Mouse (Mus musculus): ENCODE data around the gene Slc43a2.

Gene Slc43a2

GRCm38 (mm10) chr11:75610021-75610420 lies 78.5 kb downstream of the Slc43a2 start:
- DNase-seq (ENCODE audit: low spot score), result no peak

- no peak for DNase-seq (ENCODE audit: low spot score)
These were observed 83.3 kb downstream of the Slc43a2 start for GRCm38 (mm10) chr11:75614769-75615168.

GRCm38 (mm10) chr11:75615556-75615955 lies 84.1 kb downstream of the Slc43a2 start:
- no peak for DNase-seq (ENCODE audit: low spot score)

- no peak for DNase-seq (ENCODE audit: low spot score)
These were observed 87.6 kb downstream of the Slc43a2 start for GRCm38 (mm10) chr11:75619133-75619532.

GRCm38 (mm10) chr11:75620136-75620780 lies 88.8 kb downstream of the Slc43a2 start:
- peak; percentile 51 for DNase-seq (ENCODE audit: low spot score)

- DNase-seq (ENCODE audit: low spot score), result no peak
These were observed 89.9 kb downstream of the Slc43a2 start for GRCm38 (mm10) chr11:75621426-75621825.

GRCm38 (mm10) chr11:75622588-75623329 lies 91.3 kb downstream of the Slc43a2 start:
- DNase-seq (ENCODE audit: low spot score), result no peak

- no peak for DNase-seq (ENCODE audit: low spot score)
These were observed 92.6 kb downstream of the Slc43a2 start for GRCm38 (mm10) chr11:75624102-75624554.

- DNase-seq (ENCODE audit: low spot score), result no peak
These were observed 94.3 kb downstream of the Slc43a2 start for GRCm38 (mm10) chr11:75625820-75626219.
